Mouse (Mus musculus): Measurements from ENCODE around the gene Rtkn2.
"Not testable (repeated sequence)": the region's sequence is repeated elsewhere in the genome, so short reads cannot be mapped to it uniquely, and the experiment has no call there.

Rtkn2 gene

DNA sequence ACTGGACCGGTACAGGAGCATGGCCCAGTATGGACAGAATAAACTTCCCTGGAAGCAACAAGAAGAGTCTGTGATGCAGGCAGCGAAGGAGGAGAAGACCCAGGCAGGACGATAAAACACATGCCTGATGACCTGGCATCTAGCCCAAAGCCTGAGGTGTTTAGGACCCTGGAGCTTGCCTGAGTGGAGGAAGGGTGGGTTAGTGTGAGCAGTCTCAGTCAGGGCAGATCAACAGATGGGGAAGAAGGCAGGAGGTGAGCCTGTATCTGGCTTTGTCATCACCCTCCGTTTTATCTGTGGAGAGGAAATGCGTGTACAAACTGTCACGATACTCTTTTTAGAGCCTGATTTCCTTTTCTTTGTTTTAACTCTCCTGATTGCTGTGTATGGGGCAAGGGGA lies 102.3 kb downstream of the Rtkn2 start:
- DNase-seq: no peak

DNA sequence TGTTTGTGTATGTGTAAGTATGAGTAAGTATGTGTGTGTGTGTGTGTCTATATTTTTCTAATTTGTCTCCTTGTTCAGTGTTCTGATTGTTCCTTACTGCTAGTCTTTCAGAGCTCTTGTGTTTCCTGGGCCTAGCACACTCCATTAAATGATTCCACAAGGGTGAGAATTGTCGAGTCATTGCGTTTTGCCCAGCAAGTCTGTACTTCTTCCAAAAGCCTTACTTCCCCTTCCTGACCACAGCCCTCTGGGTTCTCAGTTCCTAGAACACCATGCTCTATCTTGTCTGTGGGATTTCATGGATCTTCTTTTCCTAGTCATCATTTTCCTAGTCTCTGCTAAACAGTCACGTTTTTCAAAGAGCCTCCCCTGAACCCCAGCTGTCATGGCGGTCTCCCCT lies 106.2 kb downstream of the Rtkn2 start:
- DNase-seq: no peak

DNA sequence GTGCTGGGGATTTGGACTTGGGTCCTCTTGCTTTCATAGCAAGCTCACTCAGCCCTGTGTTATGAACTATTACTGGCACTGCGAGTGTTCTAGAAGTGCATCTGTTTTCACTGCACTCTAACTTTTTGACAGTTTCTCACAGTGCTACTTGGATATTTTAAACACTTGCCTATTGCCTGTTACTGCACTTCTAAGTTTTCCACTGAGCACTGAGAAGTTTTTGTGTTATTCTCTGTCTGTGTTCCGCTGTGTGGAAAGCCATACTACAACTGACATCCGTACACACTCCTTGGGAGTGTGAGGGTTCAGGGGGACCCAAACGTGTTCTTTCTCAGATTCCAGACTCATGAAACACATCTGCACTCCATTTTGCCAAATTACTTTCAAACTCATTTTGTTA lies 107.6 kb downstream of the Rtkn2 start:
- no peak for DNase-seq

DNA sequence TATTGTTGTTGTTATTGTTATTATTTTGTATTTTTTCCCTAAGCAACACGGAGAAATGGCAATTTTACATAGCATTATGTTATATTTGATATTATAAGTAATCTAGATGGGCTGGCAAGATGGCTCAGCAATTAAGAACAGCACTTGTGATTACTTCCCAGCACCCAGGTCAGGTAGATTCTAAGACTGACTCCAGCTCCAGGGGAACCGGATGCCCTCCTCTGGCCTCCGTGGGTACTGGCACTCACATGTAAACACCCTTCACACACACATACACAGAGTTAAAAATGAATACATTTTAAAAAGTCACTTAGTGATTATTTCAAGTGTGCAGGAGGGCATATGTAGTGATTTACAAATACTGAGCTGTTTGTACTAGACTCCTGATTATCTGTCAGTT lies 108.4 kb downstream of the Rtkn2 start:
- DNase-seq: no peak

DNA sequence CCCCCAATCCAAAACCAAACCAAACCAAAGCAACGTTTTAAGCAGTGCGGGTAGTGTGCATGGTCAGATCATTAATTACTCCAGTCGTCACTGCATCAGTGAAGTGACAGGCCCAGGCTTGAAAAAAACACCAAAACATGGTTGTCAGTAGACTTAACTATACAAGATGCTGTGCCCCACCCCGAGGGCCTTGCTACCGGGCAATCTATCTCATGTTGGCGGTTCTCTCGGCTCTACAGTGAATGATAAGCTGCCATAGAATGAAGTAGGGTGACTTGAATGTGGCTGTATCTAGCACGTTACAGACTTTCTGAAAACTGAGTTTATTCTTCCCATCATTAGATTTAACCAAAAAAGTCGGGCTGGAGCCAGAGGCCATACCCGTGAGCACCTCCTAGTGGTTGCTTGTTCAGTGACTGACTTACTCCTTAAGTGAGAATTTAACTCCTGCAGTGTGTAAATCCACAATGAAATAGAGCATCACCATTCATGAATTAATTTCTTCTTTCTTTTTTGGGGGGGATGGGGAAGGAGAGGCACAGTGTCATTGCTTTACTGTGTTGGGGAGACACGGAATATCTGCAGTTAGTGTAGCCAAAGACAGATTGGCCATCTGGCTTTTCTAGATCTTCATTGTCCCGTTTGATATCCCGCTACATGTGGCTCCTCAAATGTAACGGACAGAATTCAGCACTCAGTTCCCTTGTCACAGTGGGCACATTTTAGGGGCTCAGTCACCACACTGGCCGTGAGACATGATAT lies 110.2 kb downstream of the Rtkn2 start:
- no peak for DNase-seq

DNA sequence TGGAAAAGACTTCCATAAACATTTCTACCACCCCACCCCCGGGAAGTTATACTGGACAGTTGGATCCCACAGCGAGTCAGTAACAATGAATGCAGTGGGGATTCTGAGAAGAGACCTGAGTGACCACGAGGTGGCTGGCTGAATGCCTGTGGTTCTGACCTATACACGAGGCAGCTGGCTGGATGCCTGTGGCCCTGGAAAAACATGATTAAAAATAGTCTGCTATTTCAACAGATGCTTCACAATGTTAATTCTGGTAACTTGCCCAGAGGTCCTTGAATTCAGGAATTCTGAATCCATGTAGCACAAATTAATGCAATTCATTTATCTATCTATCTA lies 110.8 kb downstream of the Rtkn2 start:
- peak; percentile 81 for DNase-seq

DNA sequence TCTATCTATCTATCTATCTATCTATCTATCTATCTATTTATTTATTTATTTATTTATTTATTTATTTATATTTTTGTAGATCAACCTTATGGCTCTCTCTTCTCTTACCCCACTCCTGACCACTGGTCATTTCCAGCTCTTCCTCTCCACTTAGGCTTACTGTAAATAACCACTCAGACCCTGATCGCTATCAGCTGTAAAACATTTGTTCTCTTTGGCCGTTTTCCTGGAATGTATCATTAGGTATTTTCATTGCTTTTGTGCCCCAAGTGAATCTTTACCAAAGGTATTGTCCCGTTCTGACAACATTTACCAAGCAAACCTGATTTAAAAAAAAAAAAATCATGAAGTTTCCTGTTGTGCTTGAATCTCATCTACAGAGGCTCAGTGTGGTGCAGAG lies 111.2 kb downstream of the Rtkn2 start:
- no peak for DNase-seq

DNA sequence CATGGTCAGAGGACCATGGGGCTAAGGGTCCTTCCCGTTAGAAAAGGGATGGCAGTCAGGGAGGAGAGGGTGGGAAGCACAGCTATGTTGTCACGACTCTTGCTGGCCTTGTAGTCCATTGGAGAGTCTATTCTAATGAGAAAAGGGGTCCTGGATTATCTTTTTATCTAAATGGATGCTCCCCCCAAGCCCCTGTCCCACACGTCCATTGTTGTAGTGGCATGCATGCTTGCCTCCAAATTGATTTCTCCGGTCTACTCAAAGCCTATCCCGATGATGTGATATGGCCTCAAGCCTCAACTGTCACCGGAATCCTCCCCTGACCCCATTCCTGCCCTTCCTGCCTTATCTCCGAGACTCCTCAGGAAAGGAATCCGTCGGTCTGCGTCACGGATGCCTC lies 111.6 kb downstream of the Rtkn2 start:
- no peak for DNase-seq

DNA sequence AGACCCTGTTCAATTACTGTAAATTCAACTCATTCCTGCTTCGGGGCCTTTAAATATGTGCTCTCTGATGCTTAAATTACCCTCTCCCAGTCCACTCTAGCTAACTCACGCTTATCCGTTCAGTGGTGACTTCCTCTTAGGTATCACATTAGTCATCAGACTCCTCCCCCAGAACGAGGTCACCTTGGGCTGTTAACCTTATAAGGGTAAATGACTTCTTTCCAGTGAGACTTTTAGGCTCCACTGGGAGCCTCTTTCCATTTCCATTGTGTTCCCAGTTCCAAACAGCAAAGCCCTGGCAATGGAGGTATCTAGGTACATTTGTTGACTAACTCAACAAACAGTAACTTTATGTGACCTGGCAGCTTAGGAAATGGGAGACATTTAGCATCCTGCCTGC lies 112.5 kb downstream of the Rtkn2 start:
- no peak for DNase-seq

DNA sequence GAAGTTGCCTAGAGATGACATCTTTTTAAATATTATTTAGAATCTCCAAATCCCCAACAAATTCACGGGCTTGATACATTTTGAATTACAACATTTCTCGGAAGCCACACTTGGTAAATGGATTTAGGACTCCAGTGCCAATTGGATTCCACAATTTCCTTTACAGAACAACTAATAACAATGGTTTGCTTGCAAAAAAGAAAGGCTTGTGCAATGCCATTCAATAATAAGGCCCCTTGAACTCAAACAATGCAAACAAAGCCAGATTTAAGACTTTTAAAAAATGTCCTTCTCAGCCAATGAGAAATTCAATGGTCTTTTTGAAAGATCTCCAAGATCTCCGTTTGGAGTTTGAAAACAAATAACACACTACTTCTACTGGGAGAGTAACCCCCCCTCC lies 114.1 kb downstream of the Rtkn2 start:
- DNase-seq: no peak

DNA sequence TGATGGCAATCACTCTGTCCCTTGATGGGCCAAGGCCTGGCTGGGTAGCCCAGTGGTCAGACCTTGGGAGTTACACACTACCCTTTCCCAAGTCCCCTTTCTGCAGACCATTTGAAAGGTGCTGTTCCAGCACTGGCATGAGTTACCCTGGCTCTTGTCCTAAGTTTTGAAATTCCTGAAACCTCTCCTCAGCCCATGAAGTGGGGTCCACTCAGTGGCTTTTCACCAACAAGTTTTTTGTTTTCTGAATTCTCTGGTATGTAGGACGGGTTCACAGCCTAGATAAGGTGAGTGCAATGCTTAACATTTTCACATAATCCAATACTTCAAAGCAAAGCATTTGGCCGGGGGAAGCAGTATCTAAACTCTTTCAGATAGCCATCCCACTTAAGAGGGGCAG lies 115.8 kb downstream of the Rtkn2 start:
- DNase-seq: no peak

DNA sequence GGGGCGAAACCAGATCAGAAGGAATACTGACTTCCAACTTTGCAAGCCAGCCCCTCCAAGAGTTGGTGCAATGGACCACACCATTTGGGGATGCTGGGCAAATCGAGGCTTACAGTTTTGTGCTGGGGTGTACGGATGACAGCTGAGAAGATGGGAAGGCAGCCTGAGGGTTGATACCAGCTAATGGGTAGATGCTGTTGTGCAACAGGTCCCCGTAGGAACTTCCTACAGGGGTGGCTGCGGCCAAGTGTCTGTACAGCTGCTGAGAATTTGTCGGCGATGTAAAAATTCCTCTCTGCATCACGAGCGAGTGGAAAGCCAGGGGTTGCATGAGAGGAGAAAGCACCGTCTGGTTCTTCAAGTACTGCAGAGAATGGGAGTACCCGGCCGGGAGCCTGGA lies 117.0 kb downstream of the Rtkn2 start:
- DNase-seq: no peak

DNA sequence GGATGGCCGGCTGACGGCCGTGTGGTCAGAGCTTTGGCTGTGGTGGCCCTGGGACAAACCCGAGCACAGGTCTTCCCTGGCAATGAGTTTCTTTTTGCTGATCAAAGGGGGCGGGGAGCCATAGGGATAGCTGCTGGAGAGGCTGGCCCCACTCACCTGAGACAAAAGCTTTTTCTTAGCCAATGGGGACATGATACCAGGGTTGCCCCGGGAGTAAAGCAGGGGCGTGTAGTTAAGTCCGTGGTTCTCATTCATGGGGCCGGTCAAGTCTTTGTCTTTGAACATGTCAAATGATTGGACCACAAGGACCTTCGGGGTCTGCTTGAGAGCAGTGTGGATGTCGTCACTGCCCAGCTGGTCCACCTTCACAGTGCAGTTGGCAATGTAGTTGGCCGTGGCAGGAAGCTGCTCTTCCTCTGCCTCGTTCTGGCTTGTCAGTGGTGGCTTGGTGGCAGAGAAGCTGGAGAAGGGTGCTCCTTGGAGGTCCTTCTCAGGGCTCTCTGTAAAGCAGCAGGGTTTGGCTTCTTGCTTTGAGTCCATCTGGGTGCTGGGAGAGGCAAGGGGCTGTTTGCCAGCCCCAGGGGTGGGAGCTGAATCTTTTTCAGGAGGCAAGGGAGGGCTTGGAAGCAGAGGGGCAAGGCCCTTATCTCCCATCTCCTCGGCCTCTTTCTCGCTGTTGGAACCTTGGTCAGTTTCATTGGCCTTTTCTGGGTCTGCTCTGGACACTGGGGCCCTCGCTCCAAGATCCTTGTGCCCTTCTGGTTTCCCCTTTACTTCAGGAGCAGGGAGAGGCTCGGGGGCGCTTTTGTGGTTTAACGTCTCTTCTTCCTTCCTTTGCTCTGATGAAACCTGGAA lies 118.7 kb downstream of the Rtkn2 start:
- DNase-seq: no peak

DNA sequence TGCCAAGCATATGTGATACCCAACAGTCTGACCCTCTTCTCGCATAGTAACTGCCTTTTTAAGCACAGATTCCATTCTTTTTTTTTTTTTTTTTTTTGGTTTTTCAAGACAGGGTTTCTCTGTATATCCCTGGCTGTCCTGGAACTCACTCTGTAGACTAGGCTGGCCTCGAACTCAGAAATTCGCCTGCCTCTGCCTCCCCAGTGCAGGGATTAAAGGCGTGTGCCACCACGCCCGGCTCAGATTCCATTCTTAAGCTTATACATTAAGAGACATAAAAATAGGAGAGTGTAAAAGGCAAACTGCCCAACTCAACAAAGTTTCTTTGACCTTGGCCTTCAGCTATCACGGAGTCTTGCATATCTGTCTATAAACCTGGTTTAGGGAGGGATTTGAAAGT lies 120.4 kb downstream of the Rtkn2 start:
- DNase-seq: not testable (repeated sequence)

DNA sequence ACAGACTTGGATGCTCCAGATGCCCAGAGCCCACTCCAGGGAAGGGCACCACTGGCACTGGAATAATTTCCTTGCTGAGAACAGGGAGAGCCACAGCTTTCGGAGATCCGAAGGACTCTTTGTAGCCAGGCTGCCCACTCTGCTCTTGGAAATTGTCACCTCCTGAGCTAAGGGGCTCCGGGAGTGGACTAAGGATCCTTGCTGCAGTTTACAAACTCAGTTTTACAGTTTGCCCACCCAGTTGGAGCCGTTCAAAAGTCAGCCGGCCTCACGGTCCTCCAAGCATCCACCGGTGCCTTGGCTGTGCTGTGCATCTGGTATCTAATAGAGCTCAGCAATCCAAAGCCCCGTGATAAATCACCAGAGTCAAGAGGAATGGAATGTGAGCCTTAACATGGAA lies 121.1 kb downstream of the Rtkn2 start:
- no peak for DNase-seq

DNA sequence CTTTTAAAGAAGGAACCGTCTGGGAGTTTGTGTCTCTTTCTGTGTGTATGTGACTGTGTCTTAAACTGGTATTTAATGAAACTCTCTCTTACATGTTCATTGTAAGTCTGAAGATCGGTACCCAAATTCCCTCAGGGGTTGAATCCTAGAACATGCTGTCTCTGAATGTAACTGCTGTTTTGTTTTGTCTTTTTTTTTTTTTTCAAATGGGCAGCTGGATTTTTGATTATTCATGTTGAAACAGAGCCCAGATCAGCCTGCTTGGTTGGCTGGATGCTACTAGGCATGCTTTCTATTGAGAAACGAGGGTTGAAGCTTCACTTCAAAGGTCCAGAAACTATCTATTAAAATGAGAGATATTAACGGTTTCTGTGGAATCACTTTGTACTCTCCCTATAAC lies 121.9 kb downstream of the Rtkn2 start:
- no peak for DNase-seq

DNA sequence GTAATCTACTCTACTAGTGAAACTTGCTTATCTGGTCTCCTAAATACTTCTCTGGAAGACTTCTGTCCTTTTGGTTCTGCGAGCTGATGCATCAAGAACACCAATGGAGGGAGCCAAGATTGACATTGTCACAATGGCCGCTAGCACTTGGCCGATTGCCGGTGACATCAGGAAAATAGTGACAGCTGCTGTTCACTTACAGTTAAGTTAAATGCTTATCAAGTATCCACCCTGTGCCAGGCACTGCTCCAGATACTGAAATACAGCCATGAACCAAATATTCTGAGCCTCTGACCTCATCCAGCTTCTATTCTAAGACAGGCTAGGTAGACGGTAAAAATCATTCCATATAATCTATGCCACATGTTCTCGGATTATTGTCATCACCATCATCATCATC lies 123.2 kb downstream of the Rtkn2 start:
- no peak for DNase-seq

DNA sequence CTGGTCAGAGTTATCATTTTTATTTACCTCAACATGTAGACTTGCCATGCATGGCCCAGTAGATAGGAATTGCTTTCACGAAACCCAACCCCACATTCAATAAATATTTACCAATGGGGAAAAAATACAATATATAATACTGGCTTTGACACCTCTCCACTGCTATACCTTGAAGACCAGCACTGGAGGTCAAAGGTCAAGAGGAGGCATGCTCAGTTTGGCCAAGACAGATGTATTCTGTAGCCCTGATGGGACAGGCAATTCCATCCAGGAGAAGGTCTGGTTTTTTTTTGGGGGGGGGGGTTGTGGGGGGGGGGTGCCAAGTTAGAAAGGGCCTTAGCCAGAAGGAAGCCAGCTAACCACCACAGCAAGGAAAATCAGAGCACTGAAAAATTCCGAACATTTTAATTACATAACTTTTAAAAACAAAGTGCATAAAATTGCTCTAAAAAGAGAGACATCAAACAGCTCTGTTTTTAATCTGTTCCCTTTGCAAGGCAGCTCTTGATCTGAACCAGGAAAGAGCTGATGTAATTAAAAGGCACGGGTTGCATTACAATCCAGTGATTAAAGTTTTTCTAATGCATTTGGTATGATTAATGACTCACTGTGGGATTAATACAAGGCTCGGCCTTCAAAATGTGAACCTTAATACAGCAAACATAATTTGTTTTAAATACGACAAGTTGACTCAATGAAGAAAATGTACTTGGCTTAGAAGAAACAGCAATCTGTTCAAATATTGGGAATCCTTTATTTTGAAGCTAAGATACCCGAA lies 123.9 kb downstream of the Rtkn2 start:
- no peak for DNase-seq

DNA sequence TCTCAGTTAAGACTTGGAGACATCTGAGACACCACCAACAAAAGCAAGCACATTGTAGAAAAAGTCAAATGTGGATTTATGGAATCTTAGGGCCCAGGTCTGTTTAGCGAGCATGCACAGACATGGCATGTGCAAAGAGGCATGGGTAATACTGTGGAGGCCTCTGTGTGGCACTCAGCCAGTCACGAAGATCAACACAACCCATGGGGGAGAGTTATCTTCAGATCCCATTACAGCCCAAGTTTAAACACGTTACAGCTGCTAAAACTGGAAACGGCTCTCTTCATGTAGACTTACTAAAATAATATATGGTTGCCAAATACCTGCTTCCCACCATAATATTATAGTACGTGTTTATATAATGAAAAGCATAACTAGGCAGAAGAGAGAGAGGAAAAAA lies 124.6 kb downstream of the Rtkn2 start:
- no peak for DNase-seq

DNA sequence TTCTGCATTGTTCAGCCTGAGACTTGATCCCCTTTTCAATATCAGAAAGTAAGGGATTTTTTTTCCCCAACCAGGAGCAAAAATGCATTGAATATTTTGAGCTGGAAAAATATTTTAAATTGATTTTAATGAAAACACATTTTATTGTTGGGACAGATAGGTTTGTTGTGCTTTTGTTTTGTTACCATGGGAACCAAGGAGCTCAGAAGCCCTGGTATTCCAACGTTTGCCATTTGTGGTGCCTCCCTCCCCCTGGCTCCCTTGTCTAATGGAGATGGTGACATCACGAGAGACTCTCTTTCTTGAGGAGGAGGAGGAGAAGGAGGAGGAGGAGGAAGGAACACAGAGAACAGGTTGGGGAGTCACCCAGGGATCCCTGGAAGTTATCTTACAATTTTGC lies 125.1 kb downstream of the Rtkn2 start:
- no peak for DNase-seq

DNA sequence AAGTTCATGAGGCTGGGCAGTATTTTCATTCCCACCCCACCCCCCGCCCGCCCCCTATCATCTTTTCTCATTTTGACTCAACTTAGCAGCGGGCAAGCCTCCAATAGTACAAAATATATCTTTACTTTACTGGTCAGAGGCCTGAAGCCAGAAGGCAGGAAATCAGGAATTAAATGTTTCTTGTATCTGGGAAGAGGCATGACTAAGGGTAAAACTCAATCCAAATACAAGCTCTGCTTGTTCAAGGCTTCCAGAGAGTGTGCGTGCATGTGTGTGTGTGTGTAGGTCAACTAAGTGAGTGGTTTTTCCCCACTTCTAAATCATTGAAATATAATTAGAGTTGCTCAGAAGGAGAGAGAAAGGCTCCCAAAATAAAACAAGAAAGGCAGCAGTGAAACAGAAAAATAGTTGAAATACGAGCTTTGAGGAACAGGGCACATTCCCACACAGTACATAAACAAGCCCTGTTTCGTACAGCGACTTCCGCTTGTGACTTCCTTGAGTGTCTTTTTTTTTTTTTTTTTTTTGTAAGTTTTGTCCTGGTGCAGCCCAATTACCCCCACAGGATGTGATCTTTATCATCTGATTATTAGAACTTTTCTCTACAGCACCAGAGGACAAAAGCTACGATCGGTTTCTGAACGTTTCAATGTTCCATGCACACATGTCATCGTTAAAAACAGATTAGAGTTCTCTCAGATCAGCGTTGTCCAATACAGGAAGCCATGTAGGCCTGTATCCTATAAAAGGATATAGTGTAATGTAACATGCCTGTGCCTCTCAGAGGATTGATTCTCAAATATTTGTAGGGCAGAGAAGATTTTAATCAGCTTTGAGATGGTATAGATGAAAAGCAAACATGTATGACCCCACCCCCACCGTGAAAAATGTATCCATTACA lies 125.8 kb downstream of the Rtkn2 start:
- DNase-seq: no peak

DNA sequence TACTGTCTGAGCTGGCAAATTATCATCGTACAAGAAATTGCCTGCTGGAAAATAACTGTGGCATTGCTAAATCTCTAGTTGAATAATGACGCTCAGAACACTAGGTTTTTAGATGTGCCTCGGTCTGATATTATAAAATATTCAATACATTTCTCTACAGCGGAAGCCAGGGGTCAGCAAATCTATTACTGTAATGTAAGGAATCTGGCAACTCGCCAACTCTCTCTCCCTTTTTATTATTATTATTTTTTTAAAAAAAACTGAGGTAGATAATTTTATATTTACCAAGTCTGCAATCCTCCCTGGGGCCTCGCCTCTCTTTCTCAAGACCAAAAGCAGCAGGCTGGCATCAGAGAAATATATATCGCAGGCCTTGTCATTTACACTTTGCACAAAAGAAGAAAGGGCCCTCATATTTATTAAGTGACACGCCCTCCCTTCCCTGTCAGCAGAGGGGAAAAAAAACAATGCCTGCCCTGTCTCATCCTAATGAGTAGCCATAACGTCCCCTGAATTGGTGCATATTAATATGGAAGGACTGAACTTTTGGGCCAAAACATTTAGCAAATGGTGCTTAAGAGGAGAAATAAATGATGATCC lies 127.1 kb downstream of the Rtkn2 start:
- DNase-seq: no peak
